7 mouse cellular contexts compared by ENCODE assay signal in the genomic region with DNA sequence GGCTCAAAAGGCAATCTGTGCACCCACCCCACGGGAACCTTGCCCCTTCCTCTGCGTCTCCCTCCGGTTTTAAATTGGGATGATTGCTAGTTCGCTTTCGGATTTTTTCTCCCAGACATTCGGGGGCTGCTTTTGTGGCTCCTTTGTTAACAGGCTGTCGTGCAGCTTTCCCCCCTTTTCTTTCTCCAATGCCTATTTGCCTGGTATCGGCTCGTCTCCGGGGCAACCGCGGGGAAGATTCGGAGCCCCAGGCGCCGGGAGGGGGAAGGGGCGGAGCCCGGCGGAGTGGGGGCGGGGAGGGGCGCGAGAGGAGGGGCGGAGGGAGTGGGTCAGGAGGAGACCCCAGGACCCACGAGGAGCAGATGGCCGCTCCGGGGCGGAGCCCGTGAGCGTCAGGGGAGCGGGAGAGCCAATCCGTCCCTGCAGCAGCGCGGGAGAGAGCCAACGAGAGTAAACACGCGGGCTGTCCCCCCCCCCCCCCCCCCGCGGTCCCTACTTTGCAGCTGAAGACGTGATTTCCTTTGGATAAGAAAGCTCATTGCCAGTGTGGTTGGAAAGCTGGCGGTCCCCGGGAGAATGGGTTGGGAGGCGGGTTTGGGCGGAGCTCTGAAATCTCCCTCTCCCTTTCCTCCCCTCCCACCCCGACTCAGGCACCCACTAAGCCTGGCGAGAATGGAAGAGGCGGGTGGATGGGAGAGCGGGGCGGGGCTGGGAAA. TPM values are rescaled to one million over a fixed set of nuclear protein-coding genes. Genes with fewer than 3 reads are reported as not detected.
DNase-seq lines count a peak whose midpoint lies in the region; ATAC-seq and TF ChIP-seq lines count a peak whose summit lies in the region.

No protein-coding gene starts in this region.

- peak overlapping the region; percentile 23; the same call in 1 of the 2 replicates for H3K27ac ChIP-seq in bone marrow, adult 2 months (ENCODE audit: control insufficient read depth, insufficient read depth, low read depth, low read length, poor library complexity)
- H3K27ac ChIP-seq in embryonic facial prominence, embryonic 12.5 days: peak overlapping the region; percentile 99
- H3K27ac ChIP-seq in kidney, embryonic 14.5 days (ENCODE audit: low read depth, low read length): peak overlapping the region; percentile 99
- peak overlapping the region; percentile 100 for H3K27ac ChIP-seq in limb, embryonic 13.5 days
- peak overlapping the region; percentile 100 for H3K27ac ChIP-seq in midbrain, embryonic 15.5 days

- H3K9ac ChIP-seq in embryonic facial prominence, embryonic 12.5 days: peak overlapping the region; percentile 97
- peak overlapping the region; percentile 62 for H3K9ac ChIP-seq in kidney, embryonic 14.5 days (ENCODE audit: low read depth, low read length)
- peak overlapping the region; percentile 100 for H3K9ac ChIP-seq in limb, embryonic 13.5 days
- H3K9ac ChIP-seq in midbrain, embryonic 15.5 days: peak overlapping the region; percentile 100

- no peaks in the 10 kb centered on the region for H3K9me3 ChIP-seq in embryonic facial prominence, embryonic 12.5 days
- no peaks in the 10 kb centered on the region for H3K9me3 ChIP-seq in kidney, embryonic 14.5 days (ENCODE audit: control insufficient read depth, low read length)
- no peaks in the 10 kb centered on the region for H3K9me3 ChIP-seq in limb, embryonic 13.5 days
- no peaks in the 10 kb centered on the region for H3K9me3 ChIP-seq in midbrain, embryonic 15.5 days

- DNase-seq in heart, adult 8-10 months (ENCODE audit: low spot score): peak; percentile 93
- peak; percentile 23 to 27 for DNase-seq in spleen, postnatal 14 days (ENCODE audit: low spot score in 2 of 2)

- WGBS in bone marrow, adult 2 months: under 1% methylated on average over 43 of the region's 47 CpGs
- under 1% methylated on average over 32 of the region's 47 CpGs for WGBS in embryonic facial prominence, embryonic 12.5 days
- WGBS in kidney, embryonic 14.5 days: under 1% methylated on average over 31 of the region's 47 CpGs
- WGBS in limb, embryonic 13.5 days: under 1% methylated on average over 35 of the region's 47 CpGs
- WGBS in midbrain, embryonic 15.5 days: under 1% methylated on average over 45 of the region's 47 CpGs

- TF ChIP-seq POLR2A in bone marrow, adult 2 months (IDR thresholded peaks at IDR 0.05; ENCODE audit: borderline replicate concordance, control insufficient read depth, low read depth, low read length): no peak

- no peaks in the 10 kb centered on the region for H3K27me3 ChIP-seq in embryonic facial prominence, embryonic 12.5 days
- H3K27me3 ChIP-seq in kidney, embryonic 14.5 days (ENCODE audit: control insufficient read depth, insufficient read depth, low read length): no peaks in the 10 kb centered on the region
- H3K27me3 ChIP-seq in limb, embryonic 13.5 days: no peaks in the 10 kb centered on the region
- no peaks in the 10 kb centered on the region for H3K27me3 ChIP-seq in midbrain, embryonic 15.5 days (replicated peaks)

- peaks cover 8% of the 10 kb centered on the region; the same call in 1 of the 2 replicates for H3K36me3 ChIP-seq in embryonic facial prominence, embryonic 12.5 days
- H3K36me3 ChIP-seq in kidney, embryonic 14.5 days (ENCODE audit: control insufficient read depth, insufficient read depth, low read length): peaks cover 4% of the 10 kb centered on the region; the same call in 1 of the 2 replicates
- H3K36me3 ChIP-seq in limb, embryonic 13.5 days: peaks cover 9% of the 10 kb centered on the region
- H3K36me3 ChIP-seq in midbrain, embryonic 15.5 days (replicated peaks): no peaks in the 10 kb centered on the region

- peak overlapping the region; percentile 66 for H3K4me2 ChIP-seq in embryonic facial prominence, embryonic 12.5 days (replicated peaks)
- H3K4me2 ChIP-seq in kidney, embryonic 14.5 days (replicated peaks; ENCODE audit: low read depth, low read length): peak overlapping the region; percentile 54
- peak overlapping the region; percentile 75 for H3K4me2 ChIP-seq in limb, embryonic 13.5 days (replicated peaks)
- H3K4me2 ChIP-seq in midbrain, embryonic 15.5 days: peak overlapping the region; percentile 56

- peak overlapping the region; percentile 62 for H3K4me3 ChIP-seq in bone marrow, adult 2 months (replicated peaks; ENCODE audit: control insufficient read depth, low read depth, low read length)
- H3K4me3 ChIP-seq in embryonic facial prominence, embryonic 12.5 days: peak overlapping the region; percentile 83
- peak overlapping the region; percentile 95 for H3K4me3 ChIP-seq in kidney, embryonic 14.5 days (ENCODE audit: low read length)
- peak overlapping the region; percentile 95 for H3K4me3 ChIP-seq in limb, embryonic 13.5 days
- H3K4me3 ChIP-seq in midbrain, embryonic 15.5 days: peak overlapping the region; percentile 99

- peak; percentile 94 for ATAC-seq in embryonic facial prominence, embryonic 12.5 days (ENCODE audit: insufficient number of reproducible peaks, insufficient read depth, low FRiP score, low TSS enrichment)
- ATAC-seq in kidney, embryonic 14.5 days (ENCODE audit: low FRiP score, low TSS enrichment): peak; percentile 91
- peak; percentile 90 for ATAC-seq in limb, embryonic 13.5 days (ENCODE audit: low FRiP score, low read depth)
- ATAC-seq in midbrain, embryonic 15.5 days (replicated peaks): peak; percentile 92

- no peak for TF ChIP-seq CTCF in bone marrow, adult 2 months (IDR thresholded peaks at IDR 0.05; ENCODE audit: control insufficient read depth, insufficient read depth, low read length)

- no peaks in the 10 kb centered on the region; the same call in 1 of the 2 replicates for H3K4me1 ChIP-seq in bone marrow, adult 2 months (ENCODE audit: control insufficient read depth, insufficient read depth, low read length)
- no peaks in the 10 kb centered on the region for H3K4me1 ChIP-seq in embryonic facial prominence, embryonic 12.5 days
- 0 out of 2 replicates have a peak, but pooled peaks cover 2% of the 10 kb centered on the region for H3K4me1 ChIP-seq in kidney, embryonic 14.5 days (ENCODE audit: control insufficient read depth, insufficient read depth, low read length)
- H3K4me1 ChIP-seq in limb, embryonic 13.5 days: peaks cover 6% of the 10 kb centered on the region; the same call in 1 of the 2 replicates
- H3K4me1 ChIP-seq in midbrain, embryonic 15.5 days: peaks cover 6% of the 10 kb centered on the region; the same call in 1 of the 2 replicates

RNA-seq across cellular contexts. Expression of a gene that starts 2.2 kb away (rescaled TPM):
- polyA plus RNA-seq in bone marrow, adult 2 months (2011; ENCODE audit: insufficient read depth, insufficient read length, low replicate concordance, missing spikeins): 19.7 and 44.2 TPM in 2 replicates
- 249 and 271 TPM in 2 replicates for polyA plus RNA-seq in embryonic facial prominence, embryonic 12.5 days (2016; fragmentation: Nextera tagmentation; extraction: Ambion mirVana)
- 10 to 100 TPM; 20.7 to 32.9 (median 27.6) TPM for total RNA-seq in heart, adult 8-10 months (2022)
- polyA plus RNA-seq in kidney, embryonic 14.5 days (2014; fragmentation: Nextera tagmentation; extraction: Ambion mirVana): 172 and 225 TPM in 2 replicates
- 185 and 192 TPM in 2 replicates for polyA plus RNA-seq in limb, embryonic 13.5 days (2015; fragmentation: Nextera tagmentation; extraction: Ambion mirVana)
- 203 and 208 TPM in 2 replicates for polyA plus RNA-seq in midbrain, embryonic 15.5 days (2015; fragmentation: Nextera tagmentation; extraction: Ambion mirVana)

Comparison
In these comparisons a context has a peak if more than half of its experiments do, and no peak if none do; other contexts are left out.
1. Peak in every context shown above with its lines: DNase-seq, ATAC-seq, H3K4me3 ChIP-seq and H3K27ac ChIP-seq.
2. H3K27ac ChIP-seq: peak in every context shown above with its lines; median percentile 100 in limb, embryonic 13.5 days; 100 in midbrain, embryonic 15.5 days; 99 in embryonic facial prominence, embryonic 12.5 days; 99 in kidney, embryonic 14.5 days; 23 in bone marrow, adult 2 months.